Mouse (Mus musculus): ENCODE results near the gene Igf2bp2. TPM values are rescaled to one million over a fixed set of nuclear protein-coding genes. Genes with fewer than 3 reads are reported as not detected.

Gene Igf2bp2
- polyA plus RNA-seq, 1 experiment from 2014 or later, result 132 TPM

- 77% methylated on average over 5 of the region's 5 CpGs for WGBS
- no peak overlapping the region for H3K4me2 ChIP-seq (replicated peaks; ENCODE audit: low read depth, low read length)
- DNase-seq (ENCODE audit: low spot score) (no peak), ATAC-seq (ENCODE audit: low FRiP score) (no peak)
- H3K27ac ChIP-seq (ENCODE audit: low read depth, low read length), result no peak overlapping the region
- no peaks in the 10 kb centered on the region for H3K27me3 ChIP-seq (ENCODE audit: control insufficient read depth, insufficient read depth, low read length)
- H3K4me1 ChIP-seq (replicated peaks; ENCODE audit: control insufficient read depth, insufficient read depth, low read length), result no peaks in the 10 kb centered on the region
- no peak overlapping the region for H3K4me3 ChIP-seq (ENCODE audit: low read depth, low read length)
- no peaks in the 10 kb centered on the region for H3K36me3 ChIP-seq (ENCODE audit: control insufficient read depth, insufficient read depth, low read length)
- H3K9me3 ChIP-seq (ENCODE audit: control insufficient read depth, low read length), result no peaks in the 10 kb centered on the region
- H3K9ac ChIP-seq (ENCODE audit: low read depth, low read length), result no peak overlapping the region
Measured at GRCm38 (mm10) chr16:22139821-22140220, 23.3 kb downstream of the Igf2bp2 start.

GRCm38 (mm10) chr16:22136198-22136597 is 26.9 kb downstream of the Igf2bp2 start:
- ATAC-seq (ENCODE audit: low FRiP score), result no peak
- 88% methylated on average over 5 of the region's 5 CpGs for WGBS
- no peak overlapping the region for H3K9ac ChIP-seq (ENCODE audit: low read depth, low read length)

GRCm38 (mm10) chr16:22131321-22131720 is 31.8 kb downstream of the Igf2bp2 start:
- Histone ChIP-seq H3K9me3 (ENCODE audit: control insufficient read depth, low read length) (no peaks in the 10 kb centered on the region), H3K4me3 (ENCODE audit: low read depth, low read length) (no peak overlapping the region), H3K27ac (ENCODE audit: low read depth, low read length) (no peak overlapping the region), H3K4me2 (replicated peaks; ENCODE audit: low read depth, low read length) (no peak overlapping the region), H3K27me3 (ENCODE audit: control insufficient read depth, insufficient read depth, low read length) (no peaks in the 10 kb centered on the region), H3K9ac (ENCODE audit: low read depth, low read length) (no peak overlapping the region), H3K36me3 (ENCODE audit: control insufficient read depth, insufficient read depth, low read length) (no peaks in the 10 kb centered on the region), H3K4me1 (replicated peaks; ENCODE audit: control insufficient read depth, insufficient read depth, low read length) (no peaks in the 10 kb centered on the region)
- WGBS, result 89% methylated on average over 6 of the region's 6 CpGs
- DNase-seq (ENCODE audit: low spot score) (no peak), ATAC-seq (ENCODE audit: low FRiP score) (no peak)

More at GRCm38 (mm10) chr16:22136198-22136597, 26.9 kb downstream of the Igf2bp2 start:
- Histone ChIP-seq H3K27ac (ENCODE audit: low read depth, low read length) (no peak overlapping the region), H3K4me1 (replicated peaks; ENCODE audit: control insufficient read depth, insufficient read depth, low read length) (no peaks in the 10 kb centered on the region), H3K4me3 (ENCODE audit: low read depth, low read length) (no peak overlapping the region), H3K4me2 (replicated peaks; ENCODE audit: low read depth, low read length) (no peak overlapping the region), H3K9me3 (ENCODE audit: control insufficient read depth, low read length) (no peaks in the 10 kb centered on the region), H3K27me3 (ENCODE audit: control insufficient read depth, insufficient read depth, low read length) (no peaks in the 10 kb centered on the region), H3K36me3 (ENCODE audit: control insufficient read depth, insufficient read depth, low read length) (no peaks in the 10 kb centered on the region)
- DNase-seq (ENCODE audit: low spot score), result no peak

GRCm38 (mm10) chr16:22129511-22129910 is 33.6 kb downstream of the Igf2bp2 start:
- no peaks in the 10 kb centered on the region for H3K4me1 ChIP-seq (replicated peaks; ENCODE audit: control insufficient read depth, insufficient read depth, low read length)
- no peaks in the 10 kb centered on the region for H3K27me3 ChIP-seq (ENCODE audit: control insufficient read depth, insufficient read depth, low read length)
- DNase-seq (ENCODE audit: low spot score), result no peak
- no peak for ATAC-seq (ENCODE audit: low FRiP score)
- H3K9me3 ChIP-seq (ENCODE audit: control insufficient read depth, low read length), result no peaks in the 10 kb centered on the region
- no peak overlapping the region for H3K4me2 ChIP-seq (replicated peaks; ENCODE audit: low read depth, low read length)
- H3K36me3 ChIP-seq (ENCODE audit: control insufficient read depth, insufficient read depth, low read length), result no peaks in the 10 kb centered on the region
- H3K4me3 ChIP-seq (ENCODE audit: low read depth, low read length), result no peak overlapping the region
- no peak overlapping the region for H3K9ac ChIP-seq (ENCODE audit: low read depth, low read length)
- 93% methylated on average over 7 of the region's 7 CpGs for WGBS
- no peak overlapping the region for H3K27ac ChIP-seq (ENCODE audit: low read depth, low read length)

- DNase-seq (ENCODE audit: low spot score), result no peak
- WGBS, result 94% methylated on average over 2 of the region's 2 CpGs
- Histone ChIP-seq H3K4me1 (replicated peaks; ENCODE audit: control insufficient read depth, insufficient read depth, low read length) (no peaks in the 10 kb centered on the region), H3K4me2 (replicated peaks; ENCODE audit: low read depth, low read length) (no peak overlapping the region), H3K27ac (ENCODE audit: low read depth, low read length) (no peak overlapping the region), H3K36me3 (ENCODE audit: control insufficient read depth, insufficient read depth, low read length) (no peaks in the 10 kb centered on the region), H3K27me3 (ENCODE audit: control insufficient read depth, insufficient read depth, low read length) (no peaks in the 10 kb centered on the region), H3K4me3 (ENCODE audit: low read depth, low read length) (no peak overlapping the region), H3K9me3 (ENCODE audit: control insufficient read depth, low read length) (no peaks in the 10 kb centered on the region), H3K9ac (ENCODE audit: low read depth, low read length) (no peak overlapping the region)
- ATAC-seq (ENCODE audit: low FRiP score), result no peak
Measured at GRCm38 (mm10) chr16:22128595-22128994, 34.5 kb downstream of the Igf2bp2 start.

GRCm38 (mm10) chr16:22127806-22128205 is 35.3 kb downstream of the Igf2bp2 start:
- H3K9ac ChIP-seq (ENCODE audit: low read depth, low read length), result no peak overlapping the region
- H3K9me3 ChIP-seq (ENCODE audit: control insufficient read depth, low read length), result no peaks in the 10 kb centered on the region
- 96% methylated on average over 5 of the region's 5 CpGs for WGBS
- H3K4me1 ChIP-seq (replicated peaks; ENCODE audit: control insufficient read depth, insufficient read depth, low read length), result no peaks in the 10 kb centered on the region
- no peak for ATAC-seq (ENCODE audit: low FRiP score)
- no peak overlapping the region for H3K4me3 ChIP-seq (ENCODE audit: low read depth, low read length)
- no peaks in the 10 kb centered on the region for H3K36me3 ChIP-seq (ENCODE audit: control insufficient read depth, insufficient read depth, low read length)
- H3K27me3 ChIP-seq (ENCODE audit: control insufficient read depth, insufficient read depth, low read length), result no peaks in the 10 kb centered on the region
- H3K27ac ChIP-seq (ENCODE audit: low read depth, low read length), result no peak overlapping the region
- no peak overlapping the region for H3K4me2 ChIP-seq (replicated peaks; ENCODE audit: low read depth, low read length)
- DNase-seq (ENCODE audit: low spot score), result no peak

GRCm38 (mm10) chr16:22126936-22127335 is 36.2 kb downstream of the Igf2bp2 start:
- Histone ChIP-seq H3K4me3 (ENCODE audit: low read depth, low read length) (no peak overlapping the region), H3K9ac (ENCODE audit: low read depth, low read length) (no peak overlapping the region), H3K4me1 (replicated peaks; ENCODE audit: control insufficient read depth, insufficient read depth, low read length) (no peaks in the 10 kb centered on the region), H3K36me3 (ENCODE audit: control insufficient read depth, insufficient read depth, low read length) (no peaks in the 10 kb centered on the region), H3K27ac (ENCODE audit: low read depth, low read length) (no peak overlapping the region), H3K27me3 (ENCODE audit: control insufficient read depth, insufficient read depth, low read length) (no peaks in the 10 kb centered on the region), H3K9me3 (ENCODE audit: control insufficient read depth, low read length) (no peaks in the 10 kb centered on the region), H3K4me2 (replicated peaks; ENCODE audit: low read depth, low read length) (no peak overlapping the region)
- DNase-seq (ENCODE audit: low spot score) (no peak), ATAC-seq (ENCODE audit: low FRiP score) (no peak)
- WGBS, result 93% methylated on average over 4 of the region's 4 CpGs

- H3K36me3 ChIP-seq (ENCODE audit: control insufficient read depth, insufficient read depth, low read length), result no peaks in the 10 kb centered on the region
- H3K27me3 ChIP-seq (ENCODE audit: control insufficient read depth, insufficient read depth, low read length), result no peaks in the 10 kb centered on the region
- no peak for DNase-seq (ENCODE audit: low spot score)
- H3K4me1 ChIP-seq (replicated peaks; ENCODE audit: control insufficient read depth, insufficient read depth, low read length), result no peaks in the 10 kb centered on the region
- H3K9ac ChIP-seq (ENCODE audit: low read depth, low read length), result no peak overlapping the region
- no peak for ATAC-seq (ENCODE audit: low FRiP score)
- no peak overlapping the region for H3K27ac ChIP-seq (ENCODE audit: low read depth, low read length)
- no peaks in the 10 kb centered on the region for H3K9me3 ChIP-seq (ENCODE audit: control insufficient read depth, low read length)
- no peak overlapping the region for H3K4me3 ChIP-seq (ENCODE audit: low read depth, low read length)
- 59% methylated on average over 7 of the region's 7 CpGs for WGBS
- H3K4me2 ChIP-seq (replicated peaks; ENCODE audit: low read depth, low read length), result no peak overlapping the region
Measured at GRCm38 (mm10) chr16:22124325-22124918, 38.7 kb downstream of the Igf2bp2 start.

GRCm38 (mm10) chr16:22123658-22124057 is 39.4 kb downstream of the Igf2bp2 start:
- H3K4me1 ChIP-seq (replicated peaks; ENCODE audit: control insufficient read depth, insufficient read depth, low read length), result no peaks in the 10 kb centered on the region
- no peaks in the 10 kb centered on the region for H3K36me3 ChIP-seq (ENCODE audit: control insufficient read depth, insufficient read depth, low read length)
- H3K4me3 ChIP-seq (ENCODE audit: low read depth, low read length), result no peak overlapping the region
- H3K4me2 ChIP-seq (replicated peaks; ENCODE audit: low read depth, low read length), result no peak overlapping the region
- H3K9ac ChIP-seq (ENCODE audit: low read depth, low read length), result no peak overlapping the region
- WGBS, result 29% methylated on average over 5 of the region's 5 CpGs
- H3K27me3 ChIP-seq (ENCODE audit: control insufficient read depth, insufficient read depth, low read length), result no peaks in the 10 kb centered on the region
- no peaks in the 10 kb centered on the region for H3K9me3 ChIP-seq (ENCODE audit: control insufficient read depth, low read length)
- DNase-seq (ENCODE audit: low spot score) (peak; percentile 65), ATAC-seq (ENCODE audit: low FRiP score) (no peak)
- H3K27ac ChIP-seq (ENCODE audit: low read depth, low read length), result no peak overlapping the region
